Mouse (Mus musculus) embryo, embryonic 9.5 days (tissue): ENCODE results near the gene Cul1.
"Not testable (repeated sequence)": the region's sequence is repeated elsewhere in the genome, so short reads cannot be mapped to it uniquely, and the experiment has no call there.

ENCODE experiments used
- DNase-seq: peaks from one replicate; pipeline ENCODE4 v3.0.0-alpha.2; 2017; ENCODE audit errors: extremely low spot score

Gene Cul1

DNA sequence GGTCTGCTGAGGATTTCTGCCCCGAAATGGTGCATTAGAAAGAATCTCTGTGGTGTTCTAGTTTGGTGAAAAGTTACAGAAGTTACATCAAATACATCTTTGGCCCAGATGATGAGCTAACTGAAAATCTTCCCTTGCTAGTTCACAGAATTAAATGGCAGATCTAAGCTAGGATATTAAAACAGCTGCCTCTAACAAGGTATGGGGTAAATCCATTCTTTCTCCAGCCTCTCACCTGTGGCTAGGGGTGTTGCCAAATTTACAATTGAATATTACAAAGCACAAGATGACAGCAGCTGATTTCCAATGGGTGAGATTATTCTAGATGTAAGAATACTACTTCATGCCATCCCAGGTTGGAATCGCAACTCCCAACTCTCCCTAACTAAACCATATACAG lies at the start of gene Cul1:
Gene Cul1, plus strand, starts transcription at position 301 of the 400 bp plus-strand sequence.
- DNase-seq: no peak

DNA sequence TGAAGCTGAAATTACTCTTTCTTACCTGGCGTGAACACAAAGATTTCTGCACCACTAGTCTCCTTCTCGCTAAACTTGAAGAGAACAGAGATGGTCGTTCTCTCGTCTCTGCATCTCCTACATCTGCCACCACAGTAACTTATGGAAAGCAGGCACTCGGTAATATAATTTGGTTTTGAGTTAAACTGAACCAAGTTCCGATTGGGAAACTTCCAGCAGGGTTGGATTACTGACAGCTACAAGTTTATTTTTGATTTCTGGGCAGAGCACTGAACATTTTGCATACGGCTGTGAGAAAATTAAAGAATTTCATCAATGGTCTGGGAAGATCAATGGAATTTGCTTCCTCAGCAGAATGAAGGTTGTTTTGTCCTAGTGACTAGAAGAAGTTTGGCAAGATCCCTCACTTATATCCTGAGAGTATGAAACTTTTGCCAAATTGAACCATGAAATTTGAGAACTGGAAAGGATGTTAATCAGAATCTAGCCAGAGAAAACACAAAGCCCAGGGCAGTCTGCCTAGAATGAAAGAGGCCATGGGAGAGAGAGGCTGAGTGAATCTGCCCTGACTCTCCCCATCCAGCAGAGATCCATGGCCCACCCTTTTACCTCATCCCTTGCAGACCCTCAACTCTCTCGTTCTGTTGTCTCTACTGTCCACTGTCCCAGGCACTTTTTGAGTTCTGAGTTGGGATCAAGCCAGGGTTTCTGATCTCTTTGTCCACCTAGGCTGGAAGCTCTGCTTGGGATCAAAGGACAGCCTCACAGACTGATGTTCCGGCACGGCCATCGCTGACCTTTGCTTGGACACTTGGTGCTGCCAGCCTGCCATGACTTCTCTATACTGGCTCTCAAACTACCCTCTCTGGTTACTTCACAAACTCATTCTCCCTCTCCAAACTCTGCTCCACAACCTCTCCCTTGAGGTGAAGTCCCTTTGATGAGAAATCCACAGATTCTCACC lies 48.5 kb upstream of the Cul1 start:
- no peak for DNase-seq

DNA sequence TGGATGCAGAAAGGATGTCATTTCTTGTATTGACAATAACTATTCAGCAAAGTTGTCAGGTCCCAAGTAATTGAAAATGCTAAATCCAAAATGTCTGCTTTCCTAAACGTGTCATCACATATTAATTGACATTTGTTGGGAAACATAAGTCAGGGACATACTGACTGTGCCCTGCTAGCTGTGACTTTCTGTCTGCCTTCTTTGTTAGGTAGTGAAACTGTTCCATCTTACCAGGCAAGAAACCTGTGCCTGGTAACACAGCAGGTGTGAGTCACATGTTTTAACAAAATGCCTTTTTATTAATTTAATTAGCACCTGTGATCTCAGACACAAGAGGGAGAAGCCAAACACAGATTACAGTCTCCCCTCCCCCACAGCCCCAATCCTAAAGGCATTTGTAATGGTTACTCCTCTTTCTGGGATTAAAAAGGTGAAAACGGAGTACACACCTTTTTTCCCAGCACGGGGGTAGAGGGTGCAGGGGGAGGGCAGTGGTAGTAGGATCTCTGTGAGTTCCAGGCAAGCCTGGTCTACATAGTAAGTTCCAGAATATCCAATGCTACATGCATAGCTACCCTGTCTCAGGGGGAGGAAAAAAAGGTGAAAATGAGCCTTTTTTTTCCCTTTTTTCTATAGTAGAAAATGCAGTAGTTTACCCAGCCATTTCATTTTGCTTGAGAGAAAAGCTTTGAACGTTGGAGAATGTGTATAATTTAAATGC lies 40.2 kb upstream of the Cul1 start:
- no peak for DNase-seq

DNA sequence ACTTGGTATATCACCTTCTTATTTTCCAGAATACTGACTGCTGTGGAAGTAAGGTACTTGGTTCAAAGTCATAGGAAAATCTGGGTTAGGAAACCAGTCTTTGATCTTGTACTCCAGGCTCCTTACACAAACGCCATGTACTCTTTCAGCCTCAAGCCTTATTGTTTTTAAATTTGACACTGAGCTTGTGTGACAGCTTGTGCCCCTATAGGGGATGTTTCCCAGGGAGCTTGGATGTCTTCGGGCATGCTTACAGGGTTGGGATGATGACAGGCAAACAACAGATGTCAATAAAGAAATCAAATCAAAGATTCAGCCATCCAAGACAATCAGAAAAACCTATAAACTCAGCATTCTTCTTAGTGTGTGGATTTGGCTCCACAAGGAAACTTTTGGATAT lies 39.5 kb upstream of the Cul1 start:
- no peak for DNase-seq

DNA sequence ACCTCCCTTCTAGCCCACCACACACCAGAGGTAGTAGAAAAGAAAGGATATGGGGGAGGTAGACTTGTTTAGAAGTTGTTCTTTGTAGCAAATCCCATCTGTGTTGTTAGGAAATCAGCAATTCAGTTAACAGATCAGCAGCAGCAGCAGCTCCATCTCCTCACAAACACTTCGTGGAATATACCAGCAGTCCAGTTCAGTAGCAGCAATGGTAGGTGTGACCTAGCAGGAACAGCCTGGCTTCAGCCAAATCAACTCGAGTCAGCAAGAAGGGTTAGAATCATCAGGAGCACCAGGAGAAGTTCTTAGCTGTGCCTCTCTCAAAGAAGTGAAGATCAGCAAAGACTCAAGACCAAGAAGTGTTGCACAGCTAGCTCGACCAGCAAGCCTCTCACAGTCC lies 34.5 kb upstream of the Cul1 start:
- no peak for DNase-seq

DNA sequence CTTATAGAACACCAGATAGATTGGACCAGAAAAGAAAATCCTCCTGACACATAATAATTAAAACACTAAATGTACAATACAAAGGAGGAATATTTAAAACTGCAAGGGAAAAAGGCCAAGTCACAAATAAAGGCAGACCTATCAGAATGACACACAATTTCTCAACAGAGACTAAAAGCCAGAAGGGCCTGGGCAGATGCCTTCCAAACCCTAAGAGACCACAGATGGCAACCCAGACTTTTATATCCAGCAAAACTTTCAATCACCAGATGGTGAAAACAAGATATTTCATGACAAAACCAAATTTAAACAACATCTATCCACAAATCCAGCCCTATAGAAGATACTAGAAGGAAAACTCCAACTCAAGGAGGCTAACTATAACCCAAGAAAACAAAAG lies 33.0 kb upstream of the Cul1 start:
- DNase-seq: no peak

DNA sequence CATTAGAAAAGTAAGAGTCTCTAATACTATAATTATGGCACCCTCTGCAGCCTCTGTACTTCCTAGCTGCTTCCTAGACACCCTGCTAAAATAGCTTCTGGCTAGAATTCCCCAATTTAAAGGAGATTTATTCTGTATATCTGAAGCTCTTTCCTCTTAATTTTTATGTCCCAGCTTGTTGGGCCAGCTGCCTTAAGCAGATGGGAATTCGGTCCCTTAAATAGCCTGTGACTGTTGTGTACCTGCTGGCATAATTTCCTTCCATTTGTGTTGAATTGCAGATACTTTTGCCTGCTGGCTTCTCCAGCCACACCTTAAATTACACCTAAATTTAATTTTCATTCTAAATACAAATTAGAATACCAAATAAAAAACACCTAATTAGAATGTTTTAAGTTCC lies 32.0 kb upstream of the Cul1 start:
- DNase-seq: no peak

DNA sequence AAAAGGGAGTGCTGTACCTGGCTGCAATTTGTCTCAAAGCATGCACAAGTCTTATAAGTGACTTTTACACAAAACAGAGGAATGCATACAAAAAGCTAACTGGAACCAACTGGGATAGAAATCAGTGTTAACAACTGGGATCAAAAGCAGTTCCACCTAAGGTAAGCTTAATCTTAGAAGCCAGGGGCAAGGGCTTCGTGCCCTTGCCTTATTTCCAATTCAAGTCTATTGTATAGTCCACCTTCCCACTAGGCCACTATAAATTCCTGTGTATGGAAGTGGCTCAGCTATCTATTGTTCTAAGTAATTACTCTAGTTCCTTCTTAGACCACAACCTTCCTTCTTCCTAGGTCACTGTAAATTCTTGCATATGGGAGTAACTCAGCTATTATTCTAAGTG lies 27.1 kb upstream of the Cul1 start:
- no peak for DNase-seq

DNA sequence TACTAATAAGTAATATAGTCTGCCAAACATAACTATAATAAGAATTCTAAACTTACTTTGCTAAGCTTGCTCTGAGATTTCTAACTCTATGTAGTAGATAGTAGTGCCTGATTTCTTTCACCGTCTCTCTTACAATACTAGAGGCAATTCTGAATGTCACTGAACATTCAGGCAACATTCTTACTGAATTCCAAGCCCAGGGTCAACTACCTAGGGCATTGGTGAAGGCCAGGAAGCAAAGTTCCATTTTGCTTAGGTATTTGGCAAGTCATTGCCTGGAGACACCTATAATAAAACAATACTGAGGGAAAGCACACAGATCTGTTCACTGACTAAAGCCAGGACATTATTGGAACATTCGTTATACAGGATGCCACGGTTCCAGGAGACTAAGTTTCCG lies 26.6 kb upstream of the Cul1 start:
- not testable (repeated sequence) for DNase-seq

DNA sequence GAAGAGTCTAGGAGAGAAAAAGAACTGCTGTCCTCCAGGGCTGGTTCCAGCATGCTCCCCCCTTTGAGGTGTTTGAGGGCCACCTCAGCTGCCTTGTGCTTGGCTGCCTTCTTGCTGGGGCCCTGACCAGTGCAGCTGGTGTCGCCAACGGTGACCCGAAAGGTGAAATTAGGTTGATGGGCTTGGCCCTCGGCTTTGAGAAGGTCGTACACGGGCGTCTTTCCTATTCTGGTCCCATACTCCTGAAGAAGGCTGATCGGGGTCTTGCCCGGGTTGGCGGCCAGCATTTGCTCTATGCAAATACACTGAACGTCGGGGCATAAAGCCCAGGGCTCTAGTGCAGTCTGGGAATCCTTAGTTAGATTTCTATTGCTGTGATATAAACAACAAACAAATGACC lies 20.4 kb upstream of the Cul1 start:
- DNase-seq: not testable (repeated sequence)

DNA sequence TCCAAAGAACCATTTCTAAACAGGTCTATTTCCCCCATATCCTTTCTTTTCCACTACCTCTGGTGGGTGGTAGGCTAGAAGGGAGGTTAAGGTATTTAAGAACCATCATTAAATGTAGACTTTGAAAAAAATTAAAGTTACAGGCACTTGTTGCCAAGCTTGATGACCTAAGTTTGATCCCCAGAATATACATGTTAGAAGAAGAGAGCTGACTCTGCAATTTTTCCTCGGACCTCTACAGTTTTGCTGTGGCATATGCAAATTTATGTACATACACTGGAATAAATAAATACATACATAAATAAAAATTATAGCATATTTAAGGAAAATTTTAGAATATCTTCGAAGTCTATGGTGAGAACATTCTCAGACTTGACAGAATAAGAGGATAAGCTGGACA lies 13.1 kb upstream of the Cul1 start:
- no peak for DNase-seq

DNA sequence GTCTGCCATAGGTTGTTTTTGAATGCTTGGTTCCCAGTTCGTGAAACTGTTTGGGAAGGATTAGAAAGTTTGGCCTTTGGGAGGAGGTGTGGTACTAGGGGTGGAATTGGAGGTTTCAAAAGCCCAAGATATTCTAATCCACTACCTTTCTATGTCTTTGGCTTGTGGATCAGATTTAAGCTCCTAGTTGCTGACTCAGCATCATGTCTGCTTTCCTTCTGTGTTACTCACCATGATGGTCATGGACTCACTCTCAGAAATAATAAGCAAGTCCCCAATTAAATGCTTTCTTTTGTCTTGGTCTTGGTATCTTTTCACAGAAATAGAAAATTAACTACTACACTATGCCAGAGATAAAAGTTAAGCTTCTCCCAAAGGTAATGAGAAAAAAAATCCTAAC lies 5.5 kb upstream of the Cul1 start:
- no peak for DNase-seq

DNA sequence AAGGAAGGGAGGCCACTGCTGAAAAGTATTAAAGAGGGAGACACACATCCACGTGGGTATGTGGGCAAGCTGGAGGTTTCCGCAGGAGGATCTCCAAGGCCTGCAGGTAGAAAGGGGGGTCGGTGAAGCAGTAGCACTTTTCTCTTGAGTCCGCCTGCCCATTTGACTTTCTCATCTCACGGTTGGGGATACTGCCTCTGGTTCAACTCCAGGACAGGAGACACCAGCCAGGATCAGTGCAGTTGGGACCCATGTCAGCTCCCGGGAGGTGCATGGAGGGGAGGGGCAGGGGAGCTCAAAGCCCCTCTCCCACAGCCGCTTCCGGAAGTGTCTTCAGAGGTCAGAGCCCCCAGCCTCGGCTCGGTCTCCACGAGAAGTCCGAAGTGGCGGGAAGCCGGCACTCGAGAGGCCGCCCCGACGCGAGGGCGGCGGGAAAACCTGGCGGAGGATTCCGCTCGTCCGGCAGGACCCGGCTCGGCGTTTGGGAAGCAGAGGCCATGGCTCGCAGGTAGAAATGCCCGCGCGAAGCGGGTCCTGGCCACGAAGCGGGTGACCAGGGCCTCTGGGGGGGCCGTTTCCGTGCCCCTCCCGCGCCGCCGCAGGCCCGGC lies 428 bp downstream of the Cul1 start:
- DNase-seq: peak; percentile 88

DNA sequence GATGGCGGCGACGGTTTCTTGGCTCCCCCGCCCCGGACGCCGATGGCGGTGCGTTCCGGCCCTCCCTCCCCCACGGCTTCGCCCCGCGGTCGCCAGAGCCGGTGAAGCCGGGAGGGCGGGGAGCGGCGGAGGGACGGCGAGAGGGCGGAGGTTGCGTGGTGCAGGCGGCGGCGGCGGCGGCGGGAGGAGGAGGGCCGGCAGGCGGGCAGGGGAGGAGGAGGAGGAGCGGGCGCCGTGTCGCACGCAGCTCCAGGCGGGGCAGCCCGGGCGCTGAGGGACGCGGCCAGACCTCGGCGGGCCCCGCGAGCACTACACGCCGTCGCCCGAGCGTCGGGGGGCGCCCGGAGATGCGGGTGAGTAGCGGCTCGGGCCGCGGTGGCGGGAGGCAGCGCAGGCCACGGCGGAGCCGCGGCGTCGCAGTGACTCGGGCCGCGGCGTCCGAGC lies 955 bp downstream of the Cul1 start:
- DNase-seq: peak; percentile 79

DNA sequence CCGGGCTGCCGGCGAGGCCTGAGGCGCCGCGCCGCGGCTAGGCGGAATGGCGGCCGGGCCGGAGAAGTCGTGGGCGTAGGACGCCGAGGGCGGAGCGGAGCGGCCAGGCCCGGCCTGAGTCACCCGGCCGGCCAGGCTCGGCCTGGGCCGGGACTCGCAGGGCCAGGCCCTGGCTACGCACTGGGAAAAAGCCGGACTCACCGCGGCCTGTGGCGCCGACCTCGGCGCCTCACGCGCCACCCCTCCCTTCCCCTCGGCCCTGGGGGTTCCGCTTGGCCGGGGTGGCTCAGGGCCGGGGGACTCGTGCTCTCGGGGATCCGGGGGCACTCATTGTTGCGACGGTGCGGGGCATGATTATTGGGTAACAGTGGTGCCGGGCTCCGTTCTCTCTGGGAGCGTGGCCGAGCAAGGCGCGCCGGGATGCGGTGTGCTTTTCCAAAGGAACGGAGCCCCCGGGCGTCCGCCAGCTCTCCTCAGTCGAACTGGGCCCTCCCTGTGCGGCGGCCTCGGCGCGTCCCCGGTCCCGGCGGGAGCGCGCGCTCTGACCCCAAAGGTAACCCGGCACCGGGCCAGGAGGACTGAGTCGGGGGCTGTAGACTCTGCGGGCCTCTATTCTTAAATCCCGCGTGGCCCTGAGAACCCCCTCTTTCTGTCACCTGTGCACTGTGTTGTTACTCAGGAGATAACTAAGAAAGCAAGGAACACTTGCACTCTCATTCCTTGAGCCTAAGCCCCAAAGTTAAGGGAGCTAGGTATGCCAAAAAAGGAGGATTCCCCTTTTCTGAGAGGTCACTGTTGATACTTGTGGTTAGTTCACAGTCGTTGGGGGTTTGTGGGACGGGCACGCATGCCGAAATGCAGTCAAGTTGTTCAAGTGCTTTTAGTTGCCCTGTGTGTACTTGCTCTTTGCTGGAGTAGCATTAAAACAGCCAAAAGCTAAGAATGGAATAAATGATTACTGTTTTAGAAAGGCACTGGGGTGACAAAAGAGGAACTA lies 1.7 kb downstream of the Cul1 start:
- peak; percentile 83 for DNase-seq

DNA sequence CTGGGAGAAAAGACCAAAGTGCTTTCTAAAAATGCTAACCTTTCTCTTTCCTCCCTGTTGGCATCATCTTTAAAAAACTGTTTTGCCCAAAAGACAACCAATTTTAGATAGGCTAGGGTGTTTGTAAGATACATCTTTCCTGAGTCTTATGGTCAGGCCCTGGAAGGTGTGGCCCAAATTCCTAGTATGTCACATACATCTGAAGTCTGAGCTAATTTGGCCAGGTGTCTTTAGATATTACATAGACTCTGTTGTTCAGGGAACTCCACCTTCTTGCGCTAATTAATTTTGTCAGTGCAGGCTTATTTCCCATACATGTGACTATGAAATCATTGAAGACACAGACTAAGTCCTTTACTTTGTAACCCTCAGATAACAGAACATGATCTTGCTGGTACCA lies 2.6 kb downstream of the Cul1 start:
- DNase-seq: no peak

DNA sequence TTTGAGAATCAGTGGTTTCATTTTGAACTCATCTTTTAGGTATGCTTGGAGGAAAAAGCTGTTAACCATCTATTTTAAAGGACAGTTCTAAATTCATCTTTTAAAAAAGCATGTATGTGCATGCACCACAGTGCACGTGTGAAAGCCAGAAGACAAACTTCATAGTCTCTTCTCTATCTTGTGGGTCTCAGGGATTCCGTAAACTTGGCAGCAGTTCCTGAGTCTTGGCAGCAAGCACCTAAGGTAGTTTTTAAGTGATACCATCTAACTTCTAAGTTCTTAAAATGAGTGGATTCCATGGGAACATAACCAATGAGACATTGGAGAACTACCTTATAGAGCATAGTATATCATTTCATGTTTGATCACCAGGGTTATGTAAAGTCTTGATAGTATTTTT lies 3.7 kb downstream of the Cul1 start:
- no peak for DNase-seq

DNA sequence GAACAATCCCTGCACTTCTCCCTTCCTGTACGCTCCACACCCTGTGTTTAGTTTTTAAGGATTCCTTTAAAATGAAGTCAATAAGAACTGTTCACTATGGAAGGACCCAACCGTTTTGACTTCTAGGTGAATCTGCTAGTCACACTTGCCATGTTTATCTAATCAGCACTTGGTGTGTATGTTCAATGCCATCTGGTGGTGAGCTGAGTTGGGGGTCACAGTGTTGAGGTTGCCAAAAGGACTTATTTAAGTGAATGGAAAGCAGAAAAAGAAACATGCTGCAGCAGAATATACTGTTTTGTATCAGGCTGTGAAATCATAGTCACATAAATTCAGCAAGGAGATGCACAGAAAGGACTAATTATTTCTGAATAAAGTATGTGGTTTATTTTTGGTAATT lies 12.2 kb downstream of the Cul1 start:
- DNase-seq: no peak

DNA sequence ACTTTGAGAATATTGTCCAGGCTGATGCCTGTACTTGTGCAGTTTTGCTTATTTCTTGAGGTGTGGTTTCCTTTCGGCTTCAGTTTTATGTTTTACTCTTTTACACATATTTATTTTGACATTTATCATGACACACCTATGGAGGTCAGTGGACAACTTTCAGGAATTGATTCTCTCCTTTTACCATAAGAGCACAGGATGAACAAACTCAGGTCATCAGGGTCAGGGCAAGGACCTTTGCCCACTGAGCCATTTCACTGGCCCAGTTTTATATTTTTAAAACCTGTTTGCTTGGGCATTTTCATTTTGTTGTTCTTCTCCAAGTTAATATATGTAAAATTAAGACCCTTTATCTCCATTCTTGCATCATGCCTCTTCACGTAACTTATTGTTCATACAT lies 13.3 kb downstream of the Cul1 start:
- DNase-seq: no peak

DNA sequence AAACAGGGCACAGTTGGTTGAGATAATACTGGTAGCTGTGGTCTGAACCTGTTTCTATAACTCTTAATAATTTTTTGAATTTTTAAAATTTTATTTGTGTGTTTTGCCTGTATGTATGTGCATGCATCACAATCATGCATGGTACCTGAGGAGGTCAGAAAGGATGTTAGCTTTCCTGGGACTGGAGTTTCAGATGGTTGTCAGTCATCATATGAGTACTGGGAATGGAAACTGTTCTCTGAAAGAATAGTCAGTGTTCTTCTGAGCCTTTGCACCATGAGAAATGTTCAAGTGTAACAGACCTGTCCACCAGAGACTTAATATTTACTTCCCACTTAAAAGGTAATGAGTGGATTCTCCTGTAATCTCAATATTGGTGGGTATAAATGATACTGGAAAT lies 13.9 kb downstream of the Cul1 start:
- DNase-seq: no peak

DNA sequence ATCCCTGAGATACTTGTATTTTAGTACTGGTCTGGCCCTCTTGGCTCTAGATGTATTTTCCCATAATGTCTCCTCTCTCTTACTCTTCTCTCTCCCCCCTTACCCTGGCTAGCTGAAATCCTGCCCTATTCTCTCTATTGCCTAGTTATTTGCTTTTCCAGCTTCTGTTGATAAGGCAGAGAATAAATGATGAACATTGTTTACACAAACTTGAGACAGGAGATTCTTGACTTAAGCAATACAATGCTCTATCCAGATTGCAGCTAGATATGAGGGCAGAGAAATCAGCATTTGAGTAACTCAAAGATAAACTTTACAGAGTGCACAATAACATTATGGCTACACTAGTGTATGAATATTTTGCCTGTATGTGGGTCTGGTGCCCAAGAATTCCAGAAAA lies 16.6 kb downstream of the Cul1 start:
- no peak for DNase-seq
